Mouse (Mus musculus): ENCODE results near the gene Zfp523.
A peak's percentile ranks its signal among the peaks of the same experiment; 100 is the strongest.

DNA sequence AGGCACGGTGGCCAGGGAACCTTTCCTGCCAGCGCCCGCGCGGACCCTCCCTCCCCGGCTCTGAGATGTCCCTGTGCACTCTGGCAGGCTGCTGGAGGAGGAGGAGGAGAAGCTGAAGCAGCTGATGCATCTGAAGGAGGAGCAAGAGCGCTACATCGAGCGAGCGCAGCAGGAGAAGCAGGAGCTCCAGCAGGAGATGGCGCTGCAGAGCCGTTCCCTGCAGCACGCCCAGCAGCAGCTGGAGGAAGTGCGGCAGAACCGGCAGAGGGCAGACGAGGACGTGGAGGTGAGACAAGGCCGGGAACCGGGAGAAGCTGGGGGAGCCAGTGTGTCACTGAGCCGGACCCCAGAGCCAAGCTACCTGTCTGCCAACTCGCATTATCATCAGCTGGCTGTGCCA lies 49.1 kb downstream of the Zfp523 start:
- TF ChIP-seq POLR2A (IDR thresholded peaks at IDR 0.05; ENCODE audit: borderline replicate concordance, insufficient read depth, low read length) (no peak), CTCF (IDR thresholded peaks at IDR 0.05; ENCODE audit: borderline replicate concordance, insufficient read depth, low read depth, low read length) (peak; percentile 98)

Measured in cerebellum, adult 2 months (tissue).